ENCODE assay signal across 8 mouse cellular contexts in genomic region chr4:133625621-133626071, GRCm38 (mm10). TPM values are rescaled to one million over a fixed set of nuclear protein-coding genes. Genes with fewer than 3 reads are reported as not detected.
DNase-seq lines count a peak whose midpoint lies in the region; ATAC-seq and TF ChIP-seq lines count a peak whose summit lies in the region.

No protein-coding gene starts in this region.

- TF ChIP-seq POLR2A in lung, adult 2 months (IDR thresholded peaks at IDR 0.05; ENCODE audit: borderline replicate concordance, extremely low read depth, low read depth, low read length) = no peak

- H3K9me3 ChIP-seq in midbrain, embryonic 13.5 days = no peaks in the 10 kb centered on the region
- no peaks in the 10 kb centered on the region for H3K9me3 ChIP-seq in midbrain, embryonic 16.5 days (replicated peaks; ENCODE audit: control insufficient read depth, low read length, poor library complexity, severe bottlenecking)
- H3K9me3 ChIP-seq in embryonic facial prominence, embryonic 14.5 days (ENCODE audit: control insufficient read depth, low read length) = no peaks in the 10 kb centered on the region
- H3K9me3 ChIP-seq in intestine, embryonic 16.5 days (ENCODE audit: control insufficient read depth, low read length) = no peaks in the 10 kb centered on the region
- no peaks in the 10 kb centered on the region for H3K9me3 ChIP-seq in stomach, postnatal 0 days (ENCODE audit: control insufficient read depth, low read length)

- no peak overlapping the region; the same call in 1 of the 2 replicates for H3K9ac ChIP-seq in midbrain, embryonic 13.5 days (replicated peaks)
- H3K9ac ChIP-seq in midbrain, embryonic 16.5 days (ENCODE audit: low read depth, low read length) = no peak overlapping the region
- no peak overlapping the region for H3K9ac ChIP-seq in embryonic facial prominence, embryonic 14.5 days (ENCODE audit: low read depth, low read length)
- no peak overlapping the region for H3K9ac ChIP-seq in intestine, embryonic 16.5 days (ENCODE audit: low read depth, low read length)
- 0 out of 2 replicates have a peak overlapping the region, but pooled peaks have one; percentile 4 for H3K9ac ChIP-seq in stomach, postnatal 0 days (ENCODE audit: low read length)

- H3K4me1 ChIP-seq in midbrain, embryonic 13.5 days (replicated peaks) = peaks cover 5% of the 10 kb centered on the region; the same call in 1 of the 2 replicates
- peaks cover 5% of the 10 kb centered on the region for H3K4me1 ChIP-seq in midbrain, embryonic 16.5 days (ENCODE audit: control insufficient read depth, insufficient read depth, low read length)
- H3K4me1 ChIP-seq in embryonic facial prominence, embryonic 14.5 days (ENCODE audit: control insufficient read depth, insufficient read depth, low read length) = no peaks in the 10 kb centered on the region
- H3K4me1 ChIP-seq in intestine, embryonic 16.5 days (ENCODE audit: control insufficient read depth, insufficient read depth, low read length) = no peaks in the 10 kb centered on the region
- H3K4me1 ChIP-seq in lung, adult 2 months (ENCODE audit: control insufficient read depth, insufficient read depth, low read length) = peaks cover 22% of the 10 kb centered on the region
- no peaks in the 10 kb centered on the region for H3K4me1 ChIP-seq in stomach, postnatal 0 days (replicated peaks; ENCODE audit: control insufficient read depth, insufficient read depth)

- no peak overlapping the region for H3K4me2 ChIP-seq in midbrain, embryonic 13.5 days (replicated peaks)
- H3K4me2 ChIP-seq in midbrain, embryonic 16.5 days (ENCODE audit: low read length) = no peak overlapping the region
- no peak overlapping the region for H3K4me2 ChIP-seq in embryonic facial prominence, embryonic 14.5 days (ENCODE audit: low read depth, low read length)
- H3K4me2 ChIP-seq in intestine, embryonic 16.5 days (ENCODE audit: low read depth, low read length) = no peak overlapping the region
- H3K4me2 ChIP-seq in stomach, postnatal 0 days (replicated peaks; ENCODE audit: low read depth) = no peak overlapping the region

- WGBS in midbrain, embryonic 13.5 days = 53% methylated on average over 11 of the region's 11 CpGs
- WGBS in midbrain, embryonic 16.5 days = 45% methylated on average over 11 of the region's 11 CpGs
- whole genome bisulfite sequencing in embryonic facial prominence, embryonic 14.5 days = 33% methylated on average over 11 of the region's 11 CpGs
- WGBS in intestine, embryonic 16.5 days = 73% methylated on average over 11 of the region's 11 CpGs
- WGBS in lung, adult 2 months = 17% methylated on average over 11 of the region's 11 CpGs
- WGBS in stomach, postnatal 0 days = 61% methylated on average over 11 of the region's 11 CpGs

- peak; percentile 30 for DNase-seq in embryonic facial prominence, embryonic 14.5 days (ENCODE audit: low spot score)
- peak; percentile 72 for DNase-seq in lung, adult 2 months
- peak; percentile 69 for DNase-seq in stomach, postnatal 0 days (ENCODE audit: low spot score)
- no peak for DNase-seq in left cerebral cortex, adult 18-20 months (ENCODE audit: low spot score in 2 of 2)
- DNase-seq in urinary bladder, adult 18-20 months (ENCODE audit: low spot score in 2 of 2) = no peak

- TF ChIP-seq EP300 in stomach, postnatal 0 days (optimal IDR thresholded peaks at IDR 0.05) = no peak

- ATAC-seq in midbrain, embryonic 13.5 days = no peak
- ATAC-seq in midbrain, embryonic 16.5 days = no peak
- ATAC-seq in embryonic facial prominence, embryonic 14.5 days (ENCODE audit: low read depth) = no peak
- no peak for ATAC-seq in intestine, embryonic 16.5 days
- ATAC-seq in stomach, postnatal 0 days (ENCODE audit: low FRiP score, low TSS enrichment) = peak; percentile 76

- H3K36me3 ChIP-seq in midbrain, embryonic 13.5 days = peaks cover 45% of the 10 kb centered on the region
- H3K36me3 ChIP-seq in midbrain, embryonic 16.5 days (ENCODE audit: control insufficient read depth, insufficient read depth, low read length) = peaks cover 6% of the 10 kb centered on the region; the same call in 1 of the 2 replicates
- peaks cover 37% of the 10 kb centered on the region for H3K36me3 ChIP-seq in embryonic facial prominence, embryonic 14.5 days (ENCODE audit: control insufficient read depth, insufficient read depth, low read length)
- peaks cover 7% of the 10 kb centered on the region for H3K36me3 ChIP-seq in intestine, embryonic 16.5 days (ENCODE audit: control insufficient read depth, insufficient read depth, low read length)
- peaks cover 6% of the 10 kb centered on the region; the same call in 1 of the 2 replicates for H3K36me3 ChIP-seq in stomach, postnatal 0 days (ENCODE audit: control insufficient read depth, insufficient read depth, low read length)

- no peaks in the 10 kb centered on the region for H3K27me3 ChIP-seq in midbrain, embryonic 13.5 days
- H3K27me3 ChIP-seq in midbrain, embryonic 16.5 days (ENCODE audit: control insufficient read depth, insufficient read depth, low read depth, low read length) = no peaks in the 10 kb centered on the region
- no peaks in the 10 kb centered on the region for H3K27me3 ChIP-seq in embryonic facial prominence, embryonic 14.5 days (replicated peaks; ENCODE audit: control insufficient read depth, insufficient read depth, low read length)
- H3K27me3 ChIP-seq in intestine, embryonic 16.5 days (replicated peaks; ENCODE audit: control insufficient read depth, insufficient read depth, low read length) = no peaks in the 10 kb centered on the region
- no peaks in the 10 kb centered on the region for H3K27me3 ChIP-seq in stomach, postnatal 0 days (ENCODE audit: control insufficient read depth, insufficient read depth, low read length)

- TF ChIP-seq CTCF in lung, adult 2 months (IDR thresholded peaks at IDR 0.05; ENCODE audit: insufficient read depth, low read length) = no peak
- TF ChIP-seq CTCF in stomach, postnatal 0 days (IDR thresholded peaks at IDR 0.05; ENCODE audit: low read depth) = no peak

- no peak overlapping the region for H3K4me3 ChIP-seq in midbrain, embryonic 13.5 days (replicated peaks)
- H3K4me3 ChIP-seq in midbrain, embryonic 16.5 days (ENCODE audit: low read depth, low read length) = no peak overlapping the region
- H3K4me3 ChIP-seq in embryonic facial prominence, embryonic 14.5 days (ENCODE audit: low read depth, low read length) = no peak overlapping the region
- no peak overlapping the region for H3K4me3 ChIP-seq in intestine, embryonic 16.5 days (ENCODE audit: low read length)
- no peak overlapping the region for H3K4me3 ChIP-seq in lung, adult 2 months (replicated peaks; ENCODE audit: extremely low read depth, low read depth, low read length)
- no peak overlapping the region for H3K4me3 ChIP-seq in stomach, postnatal 0 days (ENCODE audit: low read depth, low read length)

- peak overlapping the region; percentile 6; the same call in 1 of the 2 replicates for H3K27ac ChIP-seq in midbrain, embryonic 13.5 days
- H3K27ac ChIP-seq in midbrain, embryonic 16.5 days (ENCODE audit: low read length) = no peak overlapping the region
- peak overlapping the region; percentile 39; the same call in 1 of the 2 replicates for H3K27ac ChIP-seq in embryonic facial prominence, embryonic 14.5 days (replicated peaks; ENCODE audit: low read depth, low read length)
- peak overlapping the region; percentile 47; the same call in 1 of the 2 replicates for H3K27ac ChIP-seq in intestine, embryonic 16.5 days (ENCODE audit: low read length)
- peak overlapping the region; percentile 63 for H3K27ac ChIP-seq in stomach, postnatal 0 days (replicated peaks)

RNA-seq across cellular contexts. Expression of gene Sfn, which starts 23.7 kb away (rescaled TPM):
- 0.89 and 1.2 TPM in 2 replicates for polyA plus RNA-seq in midbrain, embryonic 13.5 days (2015; fragmentation: Nextera tagmentation; extraction: Ambion mirVana)
- 1.1 and 1.2 TPM in 2 replicates for polyA plus RNA-seq in midbrain, embryonic 16.5 days (2015; fragmentation: Nextera tagmentation; extraction: Ambion mirVana)
- polyA plus RNA-seq in embryonic facial prominence, embryonic 14.5 days (2014; fragmentation: Nextera tagmentation; extraction: Ambion mirVana) = 129 and 135 TPM in 2 replicates
- 50.1 and 59.9 TPM in 2 replicates for polyA plus RNA-seq in intestine, embryonic 16.5 days (2015; fragmentation: Nextera tagmentation; extraction: Ambion mirVana)
- polyA plus RNA-seq in lung, adult 2 months (2012; rRNA removed) = 13.0 and 107 TPM in 2 replicates
- polyA plus RNA-seq in stomach, postnatal 0 days (2015; fragmentation: Nextera tagmentation; extraction: Ambion mirVana) = 355 and 371 TPM in 2 replicates
- 1 to 10 TPM; 1.4 to 2.6 TPM for total RNA-seq in left cerebral cortex, adult 18-20 months (2021)

RNA-seq across cellular contexts. Expression of gene Zdhhc18, which starts 24.3 kb away (rescaled TPM):
- 3.5 and 4.1 TPM in 2 replicates for polyA plus RNA-seq in midbrain, embryonic 13.5 days (2015; fragmentation: Nextera tagmentation; extraction: Ambion mirVana)
- polyA plus RNA-seq in midbrain, embryonic 16.5 days (2015; fragmentation: Nextera tagmentation; extraction: Ambion mirVana) = 3.5 and 4.7 TPM in 2 replicates
- polyA plus RNA-seq in embryonic facial prominence, embryonic 14.5 days (2014; fragmentation: Nextera tagmentation; extraction: Ambion mirVana) = 2.1 and 3.7 TPM in 2 replicates
- 1.3 and 1.6 TPM in 2 replicates for polyA plus RNA-seq in intestine, embryonic 16.5 days (2015; fragmentation: Nextera tagmentation; extraction: Ambion mirVana)
- 79.1 and 85.6 TPM in 2 replicates for polyA plus RNA-seq in lung, adult 2 months (2012; rRNA removed)
- polyA plus RNA-seq in stomach, postnatal 0 days (2015; fragmentation: Nextera tagmentation; extraction: Ambion mirVana) = 1.6 and 3.6 TPM in 2 replicates
- 10 to 100 TPM; 35.5 to 39.2 TPM for total RNA-seq in left cerebral cortex, adult 18-20 months (2021)

RNA-seq across cellular contexts. Expression of gene Gpn2, which starts 41.5 kb away (rescaled TPM):
- polyA plus RNA-seq in midbrain, embryonic 13.5 days (2015; fragmentation: Nextera tagmentation; extraction: Ambion mirVana) = 20.6 and 23.5 TPM in 2 replicates
- polyA plus RNA-seq in midbrain, embryonic 16.5 days (2015; fragmentation: Nextera tagmentation; extraction: Ambion mirVana) = 16.1 and 17.0 TPM in 2 replicates
- polyA plus RNA-seq in embryonic facial prominence, embryonic 14.5 days (2014; fragmentation: Nextera tagmentation; extraction: Ambion mirVana) = 17.3 and 18.8 TPM in 2 replicates
- polyA plus RNA-seq in intestine, embryonic 16.5 days (2015; fragmentation: Nextera tagmentation; extraction: Ambion mirVana) = 17.1 and 17.3 TPM in 2 replicates
- 40.8 and 43.3 TPM in 2 replicates for polyA plus RNA-seq in lung, adult 2 months (2012; rRNA removed)
- polyA plus RNA-seq in stomach, postnatal 0 days (2015; fragmentation: Nextera tagmentation; extraction: Ambion mirVana) = 13.9 and 14.8 TPM in 2 replicates
- total RNA-seq in left cerebral cortex, adult 18-20 months (2021) = 10 to 100 TPM in 1 of 2 experiments, 1 to 10 TPM in 1; 9.9 to 11.6 TPM

RNA-seq across cellular contexts. Expression of gene Pigv, which starts 46.8 kb away (rescaled TPM):
- 13.7 and 16.0 TPM in 2 replicates for polyA plus RNA-seq in midbrain, embryonic 13.5 days (2015; fragmentation: Nextera tagmentation; extraction: Ambion mirVana)
- polyA plus RNA-seq in midbrain, embryonic 16.5 days (2015; fragmentation: Nextera tagmentation; extraction: Ambion mirVana) = 14.7 and 18.5 TPM in 2 replicates
- 8.4 and 11.3 TPM in 2 replicates for polyA plus RNA-seq in embryonic facial prominence, embryonic 14.5 days (2014; fragmentation: Nextera tagmentation; extraction: Ambion mirVana)
- polyA plus RNA-seq in intestine, embryonic 16.5 days (2015; fragmentation: Nextera tagmentation; extraction: Ambion mirVana) = 16.6 and 18.5 TPM in 2 replicates
- polyA plus RNA-seq in lung, adult 2 months (2012; rRNA removed) = 13.6 and 15.9 TPM in 2 replicates
- 11.5 and 13.0 TPM in 2 replicates for polyA plus RNA-seq in stomach, postnatal 0 days (2015; fragmentation: Nextera tagmentation; extraction: Ambion mirVana)
- 1 to 10 TPM; 7.1 to 9.7 TPM for total RNA-seq in left cerebral cortex, adult 18-20 months (2021)

RNA-seq across cellular contexts. Expression of gene Gpatch3, which starts 51.1 kb away (rescaled TPM):
- 7.6 and 7.8 TPM in 2 replicates for polyA plus RNA-seq in midbrain, embryonic 13.5 days (2015; fragmentation: Nextera tagmentation; extraction: Ambion mirVana)
- polyA plus RNA-seq in midbrain, embryonic 16.5 days (2015; fragmentation: Nextera tagmentation; extraction: Ambion mirVana) = 6.1 and 6.5 TPM in 2 replicates
- 6.3 and 8.3 TPM in 2 replicates for polyA plus RNA-seq in embryonic facial prominence, embryonic 14.5 days (2014; fragmentation: Nextera tagmentation; extraction: Ambion mirVana)
- 5.5 and 7.5 TPM in 2 replicates for polyA plus RNA-seq in intestine, embryonic 16.5 days (2015; fragmentation: Nextera tagmentation; extraction: Ambion mirVana)
- 5.0 and 5.2 TPM in 2 replicates for polyA plus RNA-seq in lung, adult 2 months (2012; rRNA removed)
- 3.6 and 3.8 TPM in 2 replicates for polyA plus RNA-seq in stomach, postnatal 0 days (2015; fragmentation: Nextera tagmentation; extraction: Ambion mirVana)
- total RNA-seq in left cerebral cortex, adult 18-20 months (2021) = 1 to 10 TPM; 8.3 to 10.0 TPM

Comparison
In these comparisons a context has a peak if more than half of its experiments do, and no peak if none do; other contexts are left out.
1. DNase-seq: peak in embryonic facial prominence, embryonic 14.5 days (single experiment), lung, adult 2 months (single experiment) and stomach, postnatal 0 days (single experiment); none in left cerebral cortex, adult 18-20 months (0 of 2) and urinary bladder, adult 18-20 months (0 of 2).
2. RNA of gene Zdhhc18, which starts 24.3 kb away (polyA plus RNA-seq): 79.1 to 85.6 TPM in lung, adult 2 months; 3.5 to 4.7 TPM in midbrain, embryonic 16.5 days, 3.5 to 4.1 TPM in midbrain, embryonic 13.5 days, 2.1 to 3.7 TPM in embryonic facial prominence, embryonic 14.5 days, 1.6 to 3.6 TPM in stomach, postnatal 0 days and 1.3 to 1.6 TPM in intestine, embryonic 16.5 days; every median in the first group is over 10 times any median in the second.